Mouse (Mus musculus) erythroblast, embryonic 14.5 days (primary cell): ENCODE data around the gene Cdc7.

Experiments used
- GATA1 ChIP-seq: IDR thresholded peaks from 2 replicates; pipeline ENCODE4 v1.6.1; 2012; ENCODE audit warnings: low read length, inconsistent platforms, mixed read lengths
- TAL1 ChIP-seq: IDR thresholded peaks from 3 replicates; pipeline ENCODE4 v1.6.1; 2012; ENCODE audit warnings: low read length, inconsistent platforms, mixed read lengths

- TF ChIP-seq GATA1 (no peak), TAL1 (no peak)
Measured at GRCm38 (mm10) chr5:107021291-107022063, 57.4 kb downstream of the Cdc7 start.
